Mouse (Mus musculus): ENCODE measurements around the gene Pde11a.

DNA sequence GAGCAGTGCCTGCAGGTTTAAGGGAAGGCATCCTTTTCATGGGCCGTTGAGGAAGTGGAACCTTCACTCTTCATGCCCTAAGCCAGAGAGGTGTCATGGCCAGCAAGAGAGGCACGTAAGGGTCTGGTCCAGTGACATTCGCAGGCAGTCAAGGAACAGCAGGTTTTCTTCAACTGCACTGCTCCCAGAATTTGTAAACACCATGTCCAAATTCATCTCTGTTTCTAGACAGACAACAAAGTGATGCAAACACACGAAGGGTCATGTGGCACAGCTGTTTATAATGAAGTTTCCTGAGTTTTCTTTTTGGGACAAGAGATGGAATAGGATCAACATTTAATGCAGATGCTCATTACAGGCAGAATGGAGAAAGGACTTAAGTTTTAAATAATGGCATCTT is 249.7 kb downstream of the Pde11a start:
- no peak for TF ChIP-seq POLR2A (IDR thresholded peaks at IDR 0.05; ENCODE audit: low read depth, low read length)
- TF ChIP-seq CTCF (conservative IDR thresholded peaks at IDR 0.05; ENCODE audit: insufficient read depth, insufficient read length, low read depth, low read length) = no peak
